Mouse (Mus musculus): ENCODE data around the gene Trmt10b. TPM values are rescaled to one million over a fixed set of nuclear protein-coding genes. Genes with fewer than 3 reads are reported as not detected.

Trmt10b gene
- 6.5 and 8.3 TPM in 2 replicates for polyA plus RNA-seq (2012; rRNA removed)

DNA sequence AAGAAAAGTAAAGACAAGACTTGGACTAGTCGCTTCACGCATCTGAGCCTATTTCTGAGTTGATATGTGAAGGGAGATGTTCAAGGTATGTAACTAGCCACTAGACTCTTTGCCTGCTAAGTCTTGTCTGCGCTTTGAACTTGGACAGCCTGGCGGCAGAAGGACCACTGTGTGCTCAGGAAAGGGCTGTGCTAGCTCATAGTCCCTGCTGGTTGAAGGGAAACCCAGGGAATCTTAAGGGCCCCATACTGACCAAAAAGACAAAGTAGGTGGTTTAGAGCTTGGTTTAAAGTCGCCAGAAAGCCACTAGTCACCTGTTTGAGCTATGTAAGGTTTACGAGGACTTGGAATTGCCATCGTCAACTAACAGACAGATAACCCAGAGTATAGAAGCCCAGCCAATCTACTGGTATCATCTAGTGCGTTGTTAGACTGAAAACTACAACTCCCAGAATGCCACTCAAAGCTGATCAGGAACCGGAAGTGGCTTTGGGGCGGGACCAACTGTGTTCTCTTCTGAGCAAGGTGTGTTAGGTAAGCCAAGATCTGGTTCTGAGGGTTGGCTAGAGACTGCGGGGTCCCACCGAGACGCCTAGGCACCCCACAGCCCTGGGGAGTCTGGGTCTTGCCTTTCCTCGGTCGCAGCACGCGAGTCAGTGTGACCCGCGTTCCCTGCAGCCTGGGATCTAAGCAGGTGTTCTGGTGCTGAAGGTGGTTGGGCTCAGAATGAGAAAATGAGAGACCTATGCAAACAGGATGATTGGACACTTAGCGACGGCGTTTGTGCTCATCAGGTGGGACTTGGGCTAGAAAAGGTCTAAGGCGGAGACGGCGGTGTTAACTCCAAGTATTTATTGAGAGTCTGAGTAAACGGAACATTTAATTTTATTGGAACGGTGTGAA is at the start of gene Trmt10b:
Trmt10b (plus strand) TSS at position 466 of the 903 bp plus-strand sequence.
- TF ChIP-seq CTCF (IDR thresholded peaks at IDR 0.05; ENCODE audit: control insufficient read depth, insufficient read depth, insufficient replicate concordance, low read depth, low read length) (no peak), POLR2A (IDR thresholded peaks at IDR 0.05; ENCODE audit: control insufficient read depth, low read depth, low read length) (0 out of 2 replicates have a peak, but pooled peaks have one; percentile 30)
- Histone ChIP-seq H3K4me1 (ENCODE audit: control insufficient read depth, insufficient read depth, low read length) (peaks cover 4% of the 10 kb centered on the region), H3K27ac (ENCODE audit: control insufficient read depth, insufficient read depth, low read depth, low read length) (peak within 1 kb of the TSS; percentile 87)

GRCm38 (mm10) chr4:45251265-45251664 is 45.7 kb upstream of the Trmt10b start:
- no peak overlapping the region for H3K4me3 ChIP-seq (ENCODE audit: control insufficient read depth, low read depth, low read length)

More for the DNA sequence above, at the start of gene Trmt10b:
- peak within 1 kb of the TSS; percentile 100 for H3K4me3 ChIP-seq (ENCODE audit: control insufficient read depth, low read depth, low read length)
- H3K36me3 ChIP-seq (ENCODE audit: control insufficient read depth, insufficient read depth, low read length): peaks cover 1% of the 10 kb centered on the region; the same call in 1 of the 2 replicates
- H3K27me3 ChIP-seq (ENCODE audit: control insufficient read depth, insufficient read depth, low read length): no peaks in the 10 kb centered on the region

GRCm38 (mm10) chr4:45252861-45253262 is 44.1 kb upstream of the Trmt10b start:
- TF ChIP-seq CTCF (IDR thresholded peaks at IDR 0.05; ENCODE audit: control insufficient read depth, insufficient read depth, insufficient replicate concordance, low read depth, low read length) (no peak), POLR2A (IDR thresholded peaks at IDR 0.05; ENCODE audit: control insufficient read depth, low read depth, low read length) (no peak)
- H3K36me3 ChIP-seq (ENCODE audit: control insufficient read depth, insufficient read depth, low read length): no peaks in the 10 kb centered on the region

More at GRCm38 (mm10) chr4:45251265-45251664, 45.7 kb upstream of the Trmt10b start:
- TF ChIP-seq CTCF (IDR thresholded peaks at IDR 0.05; ENCODE audit: control insufficient read depth, insufficient read depth, insufficient replicate concordance, low read depth, low read length) (no peak), POLR2A (IDR thresholded peaks at IDR 0.05; ENCODE audit: control insufficient read depth, low read depth, low read length) (no peak)
- Histone ChIP-seq H3K27me3 (ENCODE audit: control insufficient read depth, insufficient read depth, low read length) (no peaks in the 10 kb centered on the region), H3K4me1 (ENCODE audit: control insufficient read depth, insufficient read depth, low read length) (no peaks in the 10 kb centered on the region), H3K36me3 (ENCODE audit: control insufficient read depth, insufficient read depth, low read length) (no peaks in the 10 kb centered on the region), H3K27ac (ENCODE audit: control insufficient read depth, insufficient read depth, low read depth, low read length) (no peak overlapping the region)

GRCm38 (mm10) chr4:45253839-45254601 is 42.9 kb upstream of the Trmt10b start:
- no peak for TF ChIP-seq POLR2A (IDR thresholded peaks at IDR 0.05; ENCODE audit: control insufficient read depth, low read depth, low read length)
- no peak for TF ChIP-seq CTCF (IDR thresholded peaks at IDR 0.05; ENCODE audit: control insufficient read depth, insufficient read depth, insufficient replicate concordance, low read depth, low read length)
- Histone ChIP-seq H3K27me3 (ENCODE audit: control insufficient read depth, insufficient read depth, low read length) (no peaks in the 10 kb centered on the region), H3K27ac (ENCODE audit: control insufficient read depth, insufficient read depth, low read depth, low read length) (no peak overlapping the region), H3K36me3 (ENCODE audit: control insufficient read depth, insufficient read depth, low read length) (no peaks in the 10 kb centered on the region), H3K4me3 (ENCODE audit: control insufficient read depth, low read depth, low read length) (no peak overlapping the region), H3K4me1 (ENCODE audit: control insufficient read depth, insufficient read depth, low read length) (no peaks in the 10 kb centered on the region)

More at GRCm38 (mm10) chr4:45252861-45253262, 44.1 kb upstream of the Trmt10b start:
- H3K27ac ChIP-seq (ENCODE audit: control insufficient read depth, insufficient read depth, low read depth, low read length): no peak overlapping the region
- H3K4me1 ChIP-seq (ENCODE audit: control insufficient read depth, insufficient read depth, low read length): no peaks in the 10 kb centered on the region
- H3K4me3 ChIP-seq (ENCODE audit: control insufficient read depth, low read depth, low read length): no peak overlapping the region
- no peaks in the 10 kb centered on the region for H3K27me3 ChIP-seq (ENCODE audit: control insufficient read depth, insufficient read depth, low read length)

- Histone ChIP-seq H3K27ac (ENCODE audit: control insufficient read depth, insufficient read depth, low read depth, low read length) (no peak overlapping the region), H3K27me3 (ENCODE audit: control insufficient read depth, insufficient read depth, low read length) (no peaks in the 10 kb centered on the region), H3K36me3 (ENCODE audit: control insufficient read depth, insufficient read depth, low read length) (no peaks in the 10 kb centered on the region), H3K4me1 (ENCODE audit: control insufficient read depth, insufficient read depth, low read length) (no peaks in the 10 kb centered on the region), H3K4me3 (ENCODE audit: control insufficient read depth, low read depth, low read length) (no peak overlapping the region)
- TF ChIP-seq CTCF (IDR thresholded peaks at IDR 0.05; ENCODE audit: control insufficient read depth, insufficient read depth, insufficient replicate concordance, low read depth, low read length) (no peak), POLR2A (IDR thresholded peaks at IDR 0.05; ENCODE audit: control insufficient read depth, low read depth, low read length) (no peak)
Measured at GRCm38 (mm10) chr4:45259232-45259832, 37.6 kb upstream of the Trmt10b start.

- no peak for TF ChIP-seq POLR2A (IDR thresholded peaks at IDR 0.05; ENCODE audit: control insufficient read depth, low read depth, low read length)
- no peak for TF ChIP-seq CTCF (IDR thresholded peaks at IDR 0.05; ENCODE audit: control insufficient read depth, insufficient read depth, insufficient replicate concordance, low read depth, low read length)
- no peak overlapping the region for H3K27ac ChIP-seq (ENCODE audit: control insufficient read depth, insufficient read depth, low read depth, low read length)
- no peaks in the 10 kb centered on the region for H3K4me1 ChIP-seq (ENCODE audit: control insufficient read depth, insufficient read depth, low read length)
- no peak overlapping the region for H3K4me3 ChIP-seq (ENCODE audit: control insufficient read depth, low read depth, low read length)
- no peaks in the 10 kb centered on the region for H3K27me3 ChIP-seq (ENCODE audit: control insufficient read depth, insufficient read depth, low read length)
- H3K36me3 ChIP-seq (ENCODE audit: control insufficient read depth, insufficient read depth, low read length): no peaks in the 10 kb centered on the region
Measured at GRCm38 (mm10) chr4:45261551-45261950, 35.4 kb upstream of the Trmt10b start.

Data from testis, adult 2 months (tissue).